Mouse (Mus musculus): Measurements from ENCODE around the gene Tmem109.

DNA sequence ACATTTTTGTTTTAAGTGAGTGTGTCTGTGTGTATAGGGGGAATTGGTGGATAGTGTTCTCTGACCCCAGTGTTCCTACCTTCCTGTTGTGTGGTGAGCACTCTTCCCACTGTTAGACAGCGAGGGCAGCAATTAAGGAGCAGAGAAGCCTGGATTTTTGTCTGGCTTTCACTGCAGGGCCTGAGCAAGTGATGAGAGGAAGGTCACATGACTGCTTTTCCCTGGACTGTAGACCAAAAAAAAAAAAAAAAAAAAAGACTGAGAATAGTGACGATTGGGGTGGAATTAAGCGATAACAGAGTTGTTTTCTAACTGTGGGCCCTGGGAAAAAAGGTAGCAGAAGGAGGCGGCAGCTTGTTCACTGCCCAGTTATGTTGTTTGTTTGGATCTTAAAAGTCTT, 44.9 kb upstream of the Tmem109 start:
- TF ChIP-seq CTCF (IDR thresholded peaks at IDR 0.05; ENCODE audit: low read depth, low read length) (no peak), POLR2A (IDR thresholded peaks at IDR 0.05; ENCODE audit: insufficient read depth, low read length) (no peak)
